Mouse (Mus musculus): ENCODE results near the gene Itgb2. TPM values are rescaled to one million over a fixed set of nuclear protein-coding genes. Genes with fewer than 3 reads are reported as not detected.

Gene Itgb2
- polyA plus RNA-seq, 1 experiment from 2014 or later = 1.7 TPM

DNA sequence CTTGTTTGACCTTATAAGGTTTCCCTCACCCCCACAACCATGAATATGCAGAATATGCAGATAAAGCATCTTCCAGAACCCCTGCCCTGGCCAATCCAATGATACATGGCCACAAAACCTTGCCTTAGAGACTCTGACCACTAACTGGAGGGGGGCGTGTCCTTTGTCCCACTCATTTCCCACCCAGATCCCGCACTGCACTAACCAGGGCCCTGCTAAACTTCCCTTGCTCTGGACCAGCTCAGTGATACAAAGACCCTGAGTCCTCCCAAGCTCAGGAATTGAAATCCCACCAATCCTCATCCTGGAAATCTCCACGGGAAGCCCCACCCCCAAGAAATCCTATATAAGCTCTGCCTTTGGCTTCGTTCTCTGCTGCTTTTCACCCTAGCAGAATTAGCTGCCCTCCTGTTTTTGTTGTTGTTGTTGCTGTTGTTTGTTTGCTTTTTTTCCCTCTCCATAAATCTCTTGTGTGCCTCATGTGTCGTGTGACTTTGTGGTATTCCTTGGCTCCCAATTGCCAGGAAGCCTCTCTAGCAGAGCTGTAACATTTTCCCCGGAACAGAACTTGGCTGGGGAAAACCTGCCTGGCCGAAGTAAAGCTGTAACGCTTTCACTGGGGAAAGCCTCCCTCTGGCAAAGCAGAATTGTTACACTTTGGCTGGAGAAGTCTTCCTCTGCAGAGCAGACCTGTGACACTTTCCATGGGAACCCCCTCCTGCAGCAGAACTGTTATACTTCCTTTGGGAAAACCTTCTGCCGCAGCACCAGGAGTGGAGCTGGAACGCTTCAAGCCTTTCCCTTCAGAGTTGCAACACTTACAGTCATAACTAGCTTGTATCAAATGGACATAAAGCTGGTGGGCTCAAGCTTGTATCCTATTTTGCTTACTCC, 50.2 kb downstream of the Itgb2 start:
- peaks cover 24% of the 10 kb centered on the region for H3K4me1 ChIP-seq (ENCODE audit: insufficient read depth, low read length)
- H3K27ac ChIP-seq (ENCODE audit: low read length) = no peak overlapping the region
- no peak overlapping the region for H3K4me2 ChIP-seq (replicated peaks; ENCODE audit: low read depth, low read length)
- H3K4me3 ChIP-seq (ENCODE audit: low read length) = no peak overlapping the region
- H3K9me3 ChIP-seq (ENCODE audit: low read length) = no peaks in the 10 kb centered on the region
- H3K27me3 ChIP-seq (ENCODE audit: insufficient read depth, low read length) = no peaks in the 10 kb centered on the region
- no peak for ATAC-seq (ENCODE audit: low FRiP score, low TSS enrichment)
- WGBS = 59% methylated on average over 10 of the region's 10 CpGs
- H3K9ac ChIP-seq (replicated peaks; ENCODE audit: low read length) = no peak overlapping the region
- no peaks in the 10 kb centered on the region for H3K36me3 ChIP-seq (ENCODE audit: insufficient read depth, low read length)

DNA sequence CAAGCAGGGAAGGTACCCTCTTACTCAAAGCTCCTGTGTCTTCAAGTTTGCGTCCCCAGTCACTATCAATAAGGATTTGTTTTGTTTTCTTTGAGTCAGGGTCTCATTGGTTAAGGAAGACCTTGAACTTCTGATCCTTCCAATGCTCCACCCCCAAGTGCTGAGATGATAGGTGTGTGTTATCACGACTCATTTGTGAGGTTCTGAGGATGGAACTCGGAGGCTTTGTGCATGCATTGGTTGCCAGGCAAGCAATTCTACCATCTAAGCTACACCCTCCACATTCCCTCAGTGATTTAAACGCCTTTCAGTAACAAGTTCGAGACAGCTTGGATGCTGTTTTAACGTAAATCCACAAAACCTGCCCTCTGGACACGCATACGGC, 51.0 kb downstream of the Itgb2 start:
- peak; percentile 7; the same call in 1 of the 2 replicates for ATAC-seq (ENCODE audit: low FRiP score, low TSS enrichment)
- WGBS = 11% methylated on average over 8 of the region's 8 CpGs
- Histone ChIP-seq H3K27ac (ENCODE audit: low read length) (peak overlapping the region; percentile 86), H3K4me1 (ENCODE audit: insufficient read depth, low read length) (peaks cover 24% of the 10 kb centered on the region), H3K36me3 (ENCODE audit: insufficient read depth, low read length) (no peaks in the 10 kb centered on the region), H3K9me3 (ENCODE audit: low read length) (no peaks in the 10 kb centered on the region), H3K4me2 (replicated peaks; ENCODE audit: low read depth, low read length) (peak overlapping the region; percentile 81), H3K27me3 (ENCODE audit: insufficient read depth, low read length) (no peaks in the 10 kb centered on the region), H3K4me3 (ENCODE audit: low read length) (peak overlapping the region; percentile 94), H3K9ac (replicated peaks; ENCODE audit: low read length) (peak overlapping the region; percentile 80)

DNA sequence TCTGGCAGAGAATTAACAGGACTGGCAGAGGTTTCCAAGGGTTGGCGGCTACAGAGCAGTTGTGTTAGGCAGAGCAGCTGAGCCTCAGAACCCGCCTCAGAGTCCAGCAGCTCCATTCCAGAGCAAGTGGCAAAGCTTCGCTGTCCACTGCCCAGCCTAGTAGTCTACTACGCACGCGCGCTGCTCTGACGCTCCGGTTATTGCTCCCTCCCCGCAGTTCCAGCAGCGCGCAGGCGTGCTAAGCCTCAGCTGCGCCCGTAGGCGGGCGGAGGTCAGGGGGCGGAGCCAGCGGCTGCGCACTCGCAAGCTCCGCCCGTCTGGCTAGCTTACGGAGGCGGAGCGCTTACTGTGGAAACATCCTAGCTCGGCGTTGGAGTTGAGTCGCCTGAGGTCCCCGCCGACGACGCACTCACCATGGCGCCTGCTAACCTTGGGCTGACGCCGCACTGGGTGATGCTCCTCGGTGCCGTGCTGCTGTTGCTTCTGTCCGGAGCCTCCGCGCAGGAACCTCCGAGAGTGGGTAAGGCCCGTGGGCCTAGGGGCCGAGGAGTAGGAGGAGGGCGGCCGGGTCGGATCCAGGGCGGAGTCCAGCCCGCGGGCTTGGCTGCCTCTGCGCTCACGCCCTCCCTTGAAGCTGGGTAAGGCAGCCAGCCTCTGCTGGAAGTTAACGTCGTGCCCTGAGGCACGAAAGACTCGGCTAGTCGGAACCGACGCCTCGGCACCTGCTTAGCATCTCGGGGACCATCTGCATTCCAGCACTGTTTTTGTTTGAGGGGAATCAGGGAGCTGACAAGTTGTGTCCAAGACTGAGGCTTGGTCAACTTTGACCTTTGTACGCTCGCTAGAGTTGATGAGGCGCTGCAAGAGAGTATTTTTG, 51.6 kb downstream of the Itgb2 start, which contains the start of gene Pttg1ip:
Pttg1ip (plus strand) TSS at position 313 of the 877 bp plus-strand sequence.
- ATAC-seq (ENCODE audit: low FRiP score, low TSS enrichment) = peak; percentile 98
- H3K36me3 ChIP-seq (ENCODE audit: insufficient read depth, low read length) = no peaks in the 10 kb centered on the region
- H3K4me3 ChIP-seq (ENCODE audit: low read length) = peak within 1 kb of the TSS; percentile 94
- under 1% methylated on average over 64 of the region's 64 CpGs for WGBS
- H3K9ac ChIP-seq (replicated peaks; ENCODE audit: low read length) = peak within 1 kb of the TSS; percentile 88
- peak within 1 kb of the TSS; percentile 95 for H3K4me2 ChIP-seq (replicated peaks; ENCODE audit: low read depth, low read length)
- H3K27ac ChIP-seq (ENCODE audit: low read length) = peak within 1 kb of the TSS; percentile 98
- H3K9me3 ChIP-seq (ENCODE audit: low read length) = no peaks in the 10 kb centered on the region
- H3K4me1 ChIP-seq (ENCODE audit: insufficient read depth, low read length) = peaks cover 24% of the 10 kb centered on the region
- no peaks in the 10 kb centered on the region for H3K27me3 ChIP-seq (ENCODE audit: insufficient read depth, low read length)

DNA sequence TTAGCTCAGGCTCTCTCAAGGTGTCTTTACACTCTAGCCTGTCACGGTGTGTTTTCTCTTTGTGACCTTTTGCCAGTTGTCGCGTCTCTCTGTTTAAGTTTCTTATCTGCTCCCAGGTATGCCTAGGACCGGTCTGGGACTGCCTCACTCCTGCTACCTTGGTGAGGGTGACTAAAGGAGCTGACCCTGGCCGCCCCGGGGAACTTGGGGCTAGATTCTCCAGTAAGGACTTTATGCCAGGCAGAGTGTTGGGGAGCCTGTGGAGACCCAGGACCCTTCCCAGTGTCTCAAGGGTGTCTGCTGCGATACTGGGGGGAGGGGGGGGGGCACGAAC, 52.2 kb downstream of the Itgb2 start:
- Histone ChIP-seq H3K4me3 (ENCODE audit: low read length) (peak overlapping the region; percentile 94), H3K36me3 (ENCODE audit: insufficient read depth, low read length) (no peaks in the 10 kb centered on the region), H3K27me3 (ENCODE audit: insufficient read depth, low read length) (no peaks in the 10 kb centered on the region), H3K4me2 (replicated peaks; ENCODE audit: low read depth, low read length) (peak overlapping the region; percentile 95), H3K9me3 (ENCODE audit: low read length) (no peaks in the 10 kb centered on the region), H3K27ac (ENCODE audit: low read length) (peak overlapping the region; percentile 98), H3K4me1 (ENCODE audit: insufficient read depth, low read length) (peaks cover 24% of the 10 kb centered on the region), H3K9ac (replicated peaks; ENCODE audit: low read length) (peak overlapping the region; percentile 88)
- ATAC-seq (ENCODE audit: low FRiP score, low TSS enrichment) = peak; percentile 9
- under 1% methylated on average over 8 of the region's 8 CpGs for WGBS

DNA sequence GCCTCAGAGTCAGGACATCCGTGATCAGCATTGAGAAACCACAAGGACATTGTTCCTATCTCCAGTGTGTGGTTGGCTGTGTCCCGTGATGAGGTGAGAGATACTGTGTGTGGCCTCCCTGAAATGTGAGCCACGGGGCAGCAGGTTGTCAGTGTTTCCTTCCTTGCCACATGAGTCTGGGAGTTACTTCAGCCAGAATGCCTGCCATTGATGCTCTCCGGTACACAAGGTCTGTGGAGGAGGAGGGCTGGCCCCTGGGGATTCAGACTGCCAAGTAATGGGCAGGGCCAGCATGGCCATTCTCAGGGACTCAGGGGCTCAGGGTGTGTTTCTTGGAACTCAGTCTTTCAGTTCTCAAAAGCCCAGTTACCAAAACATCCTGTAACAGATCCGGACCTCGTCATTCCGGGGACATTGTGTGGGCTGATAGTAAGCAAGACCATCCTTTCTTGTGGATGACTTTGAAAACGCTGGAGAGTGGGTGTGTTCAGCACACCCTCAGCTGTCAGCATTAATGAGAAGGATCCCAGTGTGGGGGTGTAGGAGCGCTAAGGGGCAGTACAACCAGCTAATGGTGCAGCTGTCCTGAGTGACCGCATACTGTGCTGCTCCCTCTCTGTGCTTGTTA, 53.9 kb downstream of the Itgb2 start:
- peaks cover 3% of the 10 kb centered on the region; the same call in 1 of the 2 replicates for H3K36me3 ChIP-seq (ENCODE audit: insufficient read depth, low read length)
- no peak overlapping the region for H3K4me3 ChIP-seq (ENCODE audit: low read length)
- H3K9ac ChIP-seq (replicated peaks; ENCODE audit: low read length) = no peak overlapping the region
- H3K4me2 ChIP-seq (replicated peaks; ENCODE audit: low read depth, low read length) = peak overlapping the region; percentile 13
- no peaks in the 10 kb centered on the region for H3K9me3 ChIP-seq (ENCODE audit: low read length)
- no peaks in the 10 kb centered on the region for H3K27me3 ChIP-seq (ENCODE audit: insufficient read depth, low read length)
- H3K27ac ChIP-seq (ENCODE audit: low read length) = 0 out of 2 replicates have a peak overlapping the region, but pooled peaks have one; percentile 3
- H3K4me1 ChIP-seq (ENCODE audit: insufficient read depth, low read length) = peaks cover 33% of the 10 kb centered on the region
- WGBS = 47% methylated on average over 10 of the region's 10 CpGs
- no peak for ATAC-seq (ENCODE audit: low FRiP score, low TSS enrichment)

DNA sequence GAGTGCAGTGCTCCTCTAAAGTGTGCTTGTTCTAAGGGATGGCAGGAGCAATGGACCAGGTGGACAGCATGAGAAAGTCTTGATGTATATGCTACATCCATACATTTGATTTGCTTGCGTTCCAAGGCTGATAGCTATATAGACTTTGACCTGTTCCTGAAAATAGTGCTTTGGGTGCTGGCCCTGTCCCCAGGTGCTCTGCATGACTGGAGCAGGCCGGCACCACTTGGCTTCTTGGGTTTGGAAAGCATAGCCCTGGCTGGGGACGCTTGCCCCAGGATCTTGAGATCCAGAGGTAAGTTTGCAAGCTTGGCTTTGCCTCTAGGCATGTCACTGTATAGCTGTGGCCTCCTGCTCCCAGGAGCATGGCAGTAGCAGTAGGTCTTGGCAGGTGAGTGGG, 56.6 kb downstream of the Itgb2 start:
- peaks cover 3% of the 10 kb centered on the region; the same call in 1 of the 2 replicates for H3K36me3 ChIP-seq (ENCODE audit: insufficient read depth, low read length)
- H3K9ac ChIP-seq (replicated peaks; ENCODE audit: low read length) = no peak overlapping the region
- H3K27me3 ChIP-seq (ENCODE audit: insufficient read depth, low read length) = no peaks in the 10 kb centered on the region
- no peak for ATAC-seq (ENCODE audit: low FRiP score, low TSS enrichment)
- H3K4me3 ChIP-seq (ENCODE audit: low read length) = no peak overlapping the region
- H3K4me1 ChIP-seq (ENCODE audit: insufficient read depth, low read length) = peaks cover 39% of the 10 kb centered on the region
- H3K9me3 ChIP-seq (ENCODE audit: low read length) = no peaks in the 10 kb centered on the region
- no peak overlapping the region for H3K4me2 ChIP-seq (replicated peaks; ENCODE audit: low read depth, low read length)
- no peak overlapping the region for H3K27ac ChIP-seq (ENCODE audit: low read length)
- WGBS = 91% methylated on average over 3 of the region's 3 CpGs

DNA sequence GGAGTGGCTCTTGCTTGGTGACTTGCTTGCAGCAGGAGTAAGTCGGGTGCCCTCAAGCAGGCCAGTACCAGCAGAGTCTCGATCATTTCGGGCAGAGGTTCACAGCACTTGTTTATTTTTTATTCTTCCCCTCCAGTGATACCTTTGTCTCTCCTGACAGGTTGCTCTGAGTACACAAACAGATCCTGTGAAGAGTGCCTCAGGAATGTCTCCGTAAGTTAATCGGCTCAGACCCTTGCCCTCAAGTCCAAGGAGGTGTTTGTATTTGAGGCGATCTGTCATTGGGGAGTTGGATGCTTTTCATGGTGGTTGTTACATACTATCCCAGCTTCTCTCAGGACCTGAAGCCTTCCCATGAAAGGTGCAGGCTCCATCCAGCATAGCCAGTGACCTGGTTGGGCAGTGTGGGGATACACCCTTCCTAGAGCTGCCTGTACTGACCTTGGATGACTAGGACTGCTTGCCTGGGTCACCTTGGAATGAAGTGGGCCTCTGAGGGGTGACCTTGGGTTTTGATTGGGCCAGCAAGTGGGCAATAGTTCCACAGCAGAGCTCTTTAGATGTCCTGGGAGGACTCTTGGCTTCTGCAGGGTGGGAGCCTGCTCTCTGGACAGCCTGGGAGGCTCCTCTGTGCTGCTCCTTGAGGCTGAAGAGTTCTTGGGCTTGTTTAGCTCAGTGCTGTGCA, 57.2 kb downstream of the Itgb2 start:
- 79% methylated on average over 6 of the region's 6 CpGs for WGBS
- H3K9ac ChIP-seq (replicated peaks; ENCODE audit: low read length) = no peak overlapping the region
- ATAC-seq (ENCODE audit: low FRiP score, low TSS enrichment) = no peak
- no peak overlapping the region for H3K4me2 ChIP-seq (replicated peaks; ENCODE audit: low read depth, low read length)
- H3K27ac ChIP-seq (ENCODE audit: low read length) = peak overlapping the region; percentile 55; the same call in 1 of the 2 replicates
- no peak overlapping the region for H3K4me3 ChIP-seq (ENCODE audit: low read length)
- H3K36me3 ChIP-seq (ENCODE audit: insufficient read depth, low read length) = peaks cover 3% of the 10 kb centered on the region; the same call in 1 of the 2 replicates
- no peaks in the 10 kb centered on the region for H3K9me3 ChIP-seq (ENCODE audit: low read length)
- H3K4me1 ChIP-seq (ENCODE audit: insufficient read depth, low read length) = peaks cover 37% of the 10 kb centered on the region
- no peaks in the 10 kb centered on the region for H3K27me3 ChIP-seq (ENCODE audit: insufficient read depth, low read length)

DNA sequence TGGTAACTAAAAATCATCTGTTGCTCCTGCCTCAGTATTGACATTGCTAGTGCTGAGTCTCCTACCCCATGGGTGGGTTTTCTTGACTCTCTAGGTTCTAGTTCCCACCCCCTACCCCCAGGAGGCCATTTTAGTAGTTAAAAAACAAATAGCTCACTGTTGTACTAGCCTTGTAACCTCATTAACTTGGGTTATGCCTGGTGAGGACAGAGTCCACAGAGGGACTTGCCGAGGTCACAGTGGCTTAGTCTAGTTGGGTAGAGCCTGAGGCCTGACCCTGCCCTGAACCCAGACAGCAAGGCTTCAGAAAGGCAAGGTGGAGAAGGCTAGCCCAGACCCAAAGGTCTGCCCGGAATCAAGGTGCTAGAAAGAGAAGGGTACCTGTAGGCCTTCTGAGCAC, 58.0 kb downstream of the Itgb2 start:
- H3K27ac ChIP-seq (ENCODE audit: low read length) = no peak overlapping the region

DNA sequence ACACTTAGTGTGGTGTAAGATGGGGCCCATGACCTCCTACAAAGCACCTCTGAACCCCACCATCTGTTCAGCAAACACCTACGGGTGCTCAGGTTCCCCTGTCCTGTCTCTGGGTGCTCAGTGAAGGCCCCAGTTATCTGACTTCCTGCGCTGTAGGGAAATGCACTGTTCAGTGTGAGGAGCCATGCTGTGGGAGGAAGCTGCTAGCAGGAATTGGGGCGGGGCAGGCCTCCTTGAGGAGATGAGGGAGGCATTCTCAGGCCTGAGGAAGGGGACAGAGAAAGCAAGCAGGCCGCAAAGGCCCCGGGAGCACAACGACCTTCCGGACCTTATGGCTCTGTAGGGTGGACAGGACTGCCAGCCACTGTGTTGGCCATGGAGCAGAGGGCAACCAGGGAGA, 59.1 kb downstream of the Itgb2 start:
- 74% methylated on average over 7 of the region's 7 CpGs for WGBS
- Histone ChIP-seq H3K9ac (replicated peaks; ENCODE audit: low read length) (no peak overlapping the region), H3K27me3 (ENCODE audit: insufficient read depth, low read length) (no peaks in the 10 kb centered on the region), H3K4me1 (ENCODE audit: insufficient read depth, low read length) (peaks cover 18% of the 10 kb centered on the region), H3K4me2 (replicated peaks; ENCODE audit: low read depth, low read length) (no peak overlapping the region), H3K36me3 (ENCODE audit: insufficient read depth, low read length) (peaks cover 15% of the 10 kb centered on the region), H3K27ac (ENCODE audit: low read length) (peak overlapping the region; percentile 11; the same call in 1 of the 2 replicates), H3K4me3 (ENCODE audit: low read length) (no peak overlapping the region), H3K9me3 (ENCODE audit: low read length) (no peaks in the 10 kb centered on the region)
- ATAC-seq (ENCODE audit: low FRiP score, low TSS enrichment) = no peak

More for the DNA sequence above, 58.0 kb downstream of the Itgb2 start:
- WGBS = 88% methylated on average over 2 of the region's 2 CpGs
- no peak overlapping the region for H3K4me2 ChIP-seq (replicated peaks; ENCODE audit: low read depth, low read length)
- no peak for ATAC-seq (ENCODE audit: low FRiP score, low TSS enrichment)
- no peak overlapping the region for H3K4me3 ChIP-seq (ENCODE audit: low read length)
- no peak overlapping the region for H3K9ac ChIP-seq (replicated peaks; ENCODE audit: low read length)
- H3K36me3 ChIP-seq (ENCODE audit: insufficient read depth, low read length) = peaks cover 4% of the 10 kb centered on the region; the same call in 1 of the 2 replicates
- no peaks in the 10 kb centered on the region for H3K27me3 ChIP-seq (ENCODE audit: insufficient read depth, low read length)
- H3K4me1 ChIP-seq (ENCODE audit: insufficient read depth, low read length) = peaks cover 29% of the 10 kb centered on the region
- no peaks in the 10 kb centered on the region for H3K9me3 ChIP-seq (ENCODE audit: low read length)
